Mouse (Mus musculus) heart, adult 2 months (tissue): ENCODE data around the gene Pou6f1.

Experiments
- CTCF ChIP-seq: fragments of 200-600 bp; IDR thresholded peaks from 2 replicates; pipeline ENCODE4 v1.8.1; 2022; ENCODE audit warnings: antibody characterized with exemption, mild to moderate bottlenecking, moderate library complexity
- EP300 ChIP-seq: fragments of 200-500 bp; IDR thresholded peaks from 2 replicates; pipeline ENCODE4 v1.6.1; 2011; ENCODE audit warnings: low read depth, low read length, control low read depth; ENCODE audit not compliant: insufficient read depth
- POLR2A ChIP-seq: fragments of 200-500 bp; IDR thresholded peaks from 2 replicates; pipeline ENCODE4 v1.6.1; 2011; ENCODE audit warnings: mild to moderate bottlenecking, low read depth, low read length, control low read depth; ENCODE audit not compliant: insufficient read depth

DNA sequence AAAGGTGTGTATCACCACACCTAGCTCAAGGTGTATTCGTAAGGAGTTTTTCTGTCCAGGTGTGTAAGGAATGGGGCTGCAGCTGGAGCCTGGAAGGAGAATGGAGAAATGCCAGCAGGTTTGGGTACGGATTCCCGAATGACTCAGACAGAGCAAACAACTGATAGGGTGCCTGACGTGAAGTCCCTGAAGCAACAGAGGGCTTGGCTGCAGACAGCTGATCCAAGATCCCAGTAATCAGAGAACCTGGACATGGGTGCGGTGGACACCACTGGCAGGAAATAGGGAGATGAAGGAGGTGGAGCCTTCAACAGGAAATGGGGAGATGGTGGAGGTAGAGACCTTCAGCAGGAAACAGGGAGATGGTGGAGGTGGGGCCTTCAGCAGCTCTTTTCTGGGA, 32.5 kb upstream of the Pou6f1 start:
- TF ChIP-seq CTCF (no peak), POLR2A (no peak), EP300 (no peak)
